In genomic region chr14:44750240-44750639, GRCm38 (mm10) we compare ENCODE assay signal across 47 mouse cellular contexts. TPM values are rescaled to one million over a fixed set of nuclear protein-coding genes. Genes with fewer than 3 reads are reported as not detected.
"Had no signal": no experiment of that assay in that cellular context is flagged by ENCODE, and none has a peak within 500 bp of the region (broad histone marks: within the 10 kb centered on the region; RNA-seq: fewer than 3 reads in every experiment).

Gene Gm8267, minus strand, starts transcription at chr14:44750340.

- H3K4me3 ChIP-seq: heart, embryonic 10.5 days; heart, embryonic 12.5 days; heart, embryonic 13.5 days; heart, embryonic 15.5 days; hindbrain, embryonic 10.5 days; hindbrain, embryonic 12.5 days; hindbrain, embryonic 13.5 days; hindbrain, embryonic 15.5 days; intestine, embryonic 15.5 days; kidney, embryonic 15.5 days; layer of hippocampus, adult 2 months had no signal

- DNase-seq: heart, postnatal 10 days; heart, postnatal 14 days; heart, postnatal 36 days; heart, postnatal 4 days; kidney, adult 11 months; kidney, adult 18-20 months; kidney, adult 2 months; kidney, adult 8-10 months; kidney, adult 9 months; kidney, postnatal 10 days; kidney, postnatal 14 days; kidney, postnatal 25 days; kidney, postnatal 36 days; kidney, postnatal 4 days; layer of hippocampus, adult 9-11 months; layer of hippocampus, postnatal 36 days had no signal

- H3K36me3 ChIP-seq: heart, embryonic 10.5 days; heart, embryonic 12.5 days; heart, embryonic 13.5 days; heart, embryonic 15.5 days; hindbrain, embryonic 10.5 days; hindbrain, embryonic 12.5 days; hindbrain, embryonic 13.5 days; hindbrain, embryonic 15.5 days; intestine, embryonic 15.5 days; kidney, embryonic 15.5 days had no signal

- H3K27ac ChIP-seq: heart, embryonic 10.5 days; heart, embryonic 13.5 days; heart, embryonic 15.5 days; hindbrain, embryonic 10.5 days; hindbrain, embryonic 12.5 days; hindbrain, embryonic 13.5 days; hindbrain, embryonic 14.5 days; hindbrain, embryonic 15.5 days; hindbrain, postnatal 0 days; intestine, embryonic 15.5 days; kidney, embryonic 15.5 days; kidney, postnatal 0 days; layer of hippocampus, adult 2 months had no signal

- H3K4me1 ChIP-seq: heart, embryonic 10.5 days; heart, embryonic 12.5 days; heart, embryonic 13.5 days; heart, embryonic 15.5 days; hindbrain, embryonic 10.5 days; hindbrain, embryonic 12.5 days; hindbrain, embryonic 13.5 days; hindbrain, embryonic 15.5 days; intestine, embryonic 15.5 days; kidney, embryonic 15.5 days had no signal

- H3K27me3 ChIP-seq: heart, embryonic 12.5 days; heart, embryonic 13.5 days; heart, embryonic 15.5 days; hindbrain, embryonic 12.5 days; hindbrain, embryonic 13.5 days; hindbrain, embryonic 15.5 days; intestine, embryonic 15.5 days; kidney, embryonic 15.5 days had no signal

RNA-seq across cellular contexts. Expression of gene Gm8267, which starts in this region (rescaled TPM):
- total RNA-seq: heart, postnatal 10 days; heart, postnatal 14 days; heart, postnatal 36 days; heart, postnatal 4 days; hematopoietic stem cell, adult 5-6 weeks; hindbrain, postnatal 0 days; layer of hippocampus, adult 18-20 months; layer of hippocampus, adult 2 months; layer of hippocampus, postnatal 10 days; layer of hippocampus, postnatal 25 days; layer of hippocampus, postnatal 36 days had no signal
- polyA plus RNA-seq: heart, embryonic 10.5 days; heart, embryonic 11.5 days; heart, embryonic 12.5 days; heart, embryonic 13.5 days; heart, embryonic 14.5 days; heart, embryonic 15.5 days; heart, embryonic 16.5 days; heart, postnatal 0 days; hindbrain, embryonic 10.5 days; hindbrain, embryonic 11.5 days; hindbrain, embryonic 12.5 days; hindbrain, embryonic 13.5 days; hindbrain, embryonic 14.5 days; hindbrain, embryonic 15.5 days; hindbrain, embryonic 16.5 days; hindbrain, postnatal 0 days; inflammation-experienced regulatory T-cells, adult 6 months; intestine, embryonic 14.5 days; intestine, embryonic 15.5 days; intestine, embryonic 16.5 days; intestine, postnatal 0 days; kidney, adult 2 months; kidney, embryonic 14.5 days; kidney, embryonic 15.5 days; kidney, embryonic 16.5 days; kidney, postnatal 0 days; large intestine, adult 2 months had no signal
